Mouse (Mus musculus) thymus, postnatal 14 days (tissue): ENCODE data around the gene Uox.

Source experiments
- DNase-seq: peaks from one replicate; pipeline ENCODE4 v3.0.0; 2021

Gene Uox

DNA sequence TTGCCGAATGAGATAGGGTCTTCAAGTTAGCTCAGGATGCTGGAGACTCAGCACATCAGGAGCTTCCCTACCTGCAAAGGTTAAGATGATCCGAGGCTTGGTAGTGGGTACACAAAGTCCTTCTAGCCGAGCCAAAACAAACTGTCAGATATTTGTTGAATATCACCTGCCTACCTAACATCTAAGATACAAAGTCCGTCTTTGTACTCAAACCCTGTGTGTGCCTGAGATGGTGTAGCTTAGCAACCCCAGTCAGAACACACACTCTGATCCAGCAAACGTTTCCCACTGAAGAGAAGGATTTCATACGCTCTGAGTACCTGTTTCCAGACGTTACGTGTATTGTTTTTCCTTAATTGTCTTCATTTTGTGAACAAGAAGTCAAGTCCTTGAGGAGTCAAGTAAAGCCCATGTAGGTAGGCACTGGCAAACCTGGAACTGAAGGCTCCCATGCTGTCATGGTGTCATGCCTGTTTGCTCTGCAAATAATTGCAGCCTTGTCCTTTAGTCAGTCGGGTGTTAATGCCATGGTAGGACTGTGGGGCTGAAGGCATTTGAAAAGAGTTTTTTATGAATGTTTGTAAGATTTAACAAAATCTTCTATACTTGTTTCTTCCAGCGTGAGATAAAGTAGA is at the start of gene Uox:
Uox (plus strand) TSS at position 279 of the 635 bp plus-strand sequence.
- no peak for DNase-seq

DNA sequence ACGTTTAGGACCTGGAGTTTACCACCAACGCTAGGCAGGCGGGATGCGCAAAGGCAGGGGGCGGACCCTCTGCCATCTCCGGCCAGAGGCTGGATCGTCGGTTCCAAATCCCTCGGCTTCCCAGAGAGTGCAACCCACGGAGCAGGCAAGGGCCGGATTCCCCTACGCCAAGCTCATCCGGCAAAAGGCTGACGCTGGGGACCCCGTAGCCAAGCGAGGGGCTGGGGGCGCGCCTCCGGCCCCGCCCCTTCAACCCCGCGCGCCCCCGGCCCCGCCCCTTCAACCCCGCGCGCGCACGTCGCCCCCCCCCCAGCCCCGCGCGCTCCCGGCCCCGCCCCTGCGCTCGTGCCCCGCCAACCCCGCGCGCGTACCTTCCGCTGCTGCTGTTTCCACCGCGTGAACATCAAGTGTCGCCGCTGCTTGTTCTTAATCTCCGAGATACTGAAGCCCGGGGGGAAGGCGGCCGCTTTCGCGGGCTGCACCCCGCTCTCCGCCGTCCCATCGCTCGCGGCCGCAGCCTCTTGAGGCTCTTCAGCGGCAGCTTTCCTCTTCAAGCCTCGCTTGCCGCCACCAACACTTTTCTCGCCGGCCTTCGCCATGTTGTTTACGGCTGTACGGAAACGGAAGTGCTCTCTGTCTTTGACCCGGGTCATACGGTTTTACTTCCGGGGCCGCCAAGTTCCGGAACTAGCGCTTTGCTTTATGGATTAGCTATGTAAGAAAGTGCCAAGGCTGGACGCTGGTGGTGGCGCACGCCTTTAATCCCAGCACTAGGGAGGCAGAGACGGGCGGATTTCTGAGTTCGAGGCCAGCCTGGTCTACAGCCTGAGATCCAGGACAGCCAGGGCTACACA is 49.2 kb upstream of the Uox start, which contains the start of gene Rpf1:
Rpf1 (minus strand) TSS at position 632 of the 854 bp plus-strand sequence.
- peak; percentile 91 for DNase-seq

DNA sequence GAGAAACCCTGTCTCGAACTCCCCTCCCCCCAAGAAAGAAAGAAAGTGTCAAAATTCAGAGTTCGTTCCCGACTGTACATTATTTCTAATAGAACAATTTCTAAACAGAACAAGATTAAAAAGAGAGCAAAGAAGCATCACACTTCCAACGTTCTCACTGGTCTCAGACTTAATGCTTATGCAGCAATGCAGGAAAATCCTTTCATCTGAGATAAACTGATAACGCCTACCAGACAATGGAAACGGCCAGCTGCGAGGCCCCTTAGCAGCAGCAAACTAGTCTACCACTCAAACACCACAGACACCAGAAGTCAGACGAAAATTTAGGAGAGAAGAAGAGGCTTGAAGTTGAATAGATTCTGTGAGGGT is 48.6 kb upstream of the Uox start:
- peak; percentile 16 for DNase-seq

DNA sequence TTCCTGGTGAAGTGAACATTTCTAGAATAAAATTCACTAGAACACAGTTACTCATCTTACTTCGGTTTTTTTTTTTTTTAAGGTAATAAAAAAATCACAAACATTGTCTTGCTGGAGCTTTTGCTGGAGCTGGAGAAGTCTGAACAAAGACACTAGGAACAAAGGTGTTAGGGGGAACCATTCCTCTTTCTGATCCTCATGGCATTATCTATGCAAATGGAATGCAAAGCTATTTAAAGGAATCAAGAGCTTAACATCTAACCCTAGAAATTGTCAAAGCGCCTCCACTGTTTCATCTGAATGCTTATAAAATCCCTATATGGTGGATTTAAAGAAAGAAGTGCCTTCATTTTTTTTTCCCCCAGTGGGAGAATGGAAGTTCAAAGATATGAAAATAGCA is 41.9 kb upstream of the Uox start:
- DNase-seq = no peak

DNA sequence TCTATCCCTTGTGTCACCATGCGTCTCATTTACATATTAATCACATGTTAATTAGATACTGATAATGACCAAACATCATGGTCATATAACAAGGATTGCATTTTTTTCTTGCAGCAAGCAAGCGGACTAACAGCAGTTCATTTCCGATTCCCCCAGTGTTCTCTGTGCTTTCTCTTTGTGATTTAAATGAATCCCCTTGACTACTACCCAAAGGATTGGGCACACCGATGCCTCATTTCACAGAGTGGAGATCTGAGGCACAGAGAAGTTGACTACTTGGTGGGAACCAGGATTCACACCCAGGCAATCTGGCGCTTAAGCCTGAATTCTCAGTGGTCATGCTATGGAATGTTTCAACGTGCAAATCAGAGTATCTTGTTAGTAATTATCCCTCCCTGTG is 35.2 kb upstream of the Uox start:
- no peak for DNase-seq

DNA sequence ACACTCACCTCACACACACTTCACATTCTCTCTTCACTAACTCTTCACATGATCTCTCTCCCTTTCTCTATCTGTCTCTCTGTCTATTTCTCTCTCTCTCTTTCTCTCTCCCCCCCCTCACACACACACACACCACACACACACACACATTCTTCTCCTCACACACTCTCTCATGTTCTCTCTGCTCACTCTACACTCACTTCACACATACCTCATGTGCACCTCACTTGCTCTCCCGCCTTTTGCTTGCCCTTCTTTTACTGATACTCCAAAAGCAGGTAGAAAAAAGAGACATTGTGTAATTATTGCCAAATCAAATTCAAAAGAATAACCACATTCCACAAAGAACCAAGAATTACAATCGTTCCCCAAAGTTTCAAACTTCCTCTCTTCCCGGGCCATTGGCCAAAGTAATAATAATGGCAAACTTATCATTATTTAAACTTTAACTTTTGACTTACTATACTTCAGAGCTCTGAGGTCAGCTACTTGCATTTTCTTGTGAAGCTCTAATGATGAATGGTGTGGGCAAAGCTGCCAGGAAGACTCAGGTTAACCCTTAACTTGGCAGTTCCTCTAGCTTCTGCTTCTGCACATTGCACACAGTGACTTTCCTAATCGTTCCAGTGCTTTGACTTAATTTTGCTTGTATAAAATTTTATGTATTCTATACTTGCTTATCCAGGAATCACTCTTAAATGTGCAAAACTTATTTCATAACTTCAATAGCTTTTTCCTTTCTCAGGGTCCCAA is 29.5 kb upstream of the Uox start:
- no peak for DNase-seq

DNA sequence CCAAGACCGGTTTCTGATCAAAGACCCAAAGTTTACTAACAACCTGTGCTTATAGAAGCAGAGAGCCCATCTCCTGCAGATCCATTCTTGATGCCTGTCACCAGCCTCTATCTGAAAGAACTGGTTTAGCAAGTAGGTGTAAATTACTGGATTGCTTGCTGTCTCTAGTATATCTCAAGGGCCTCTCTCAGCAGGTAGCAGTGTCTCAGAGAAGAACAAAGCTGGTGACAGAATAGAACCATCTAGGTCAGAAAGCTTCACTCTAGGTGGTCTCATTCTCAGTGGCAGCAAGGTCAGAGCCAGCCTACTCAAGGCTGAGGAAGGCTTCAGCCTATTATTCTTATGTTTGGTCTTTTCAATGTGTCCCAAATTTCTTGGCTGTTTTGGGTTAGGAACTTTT is 26.6 kb upstream of the Uox start:
- DNase-seq = no peak

DNA sequence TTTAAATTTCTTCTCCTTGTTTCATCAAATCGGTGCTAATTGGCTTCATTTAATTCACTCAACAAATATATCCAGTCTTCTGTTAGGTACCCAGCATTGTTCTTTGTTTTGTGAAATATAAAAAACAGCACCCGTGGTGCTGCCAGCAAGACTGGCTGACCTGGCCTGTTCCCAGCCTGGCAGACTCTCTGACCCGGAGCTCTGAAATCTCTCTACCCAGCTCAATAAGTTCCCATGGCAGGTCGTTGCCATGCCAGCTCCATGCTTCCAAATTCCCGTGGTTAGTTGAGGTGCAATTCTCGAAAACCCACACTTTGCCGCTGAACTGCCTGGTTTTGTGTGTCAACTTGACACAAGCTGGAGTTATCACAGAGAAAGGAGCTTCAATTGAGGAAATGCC is 15.4 kb upstream of the Uox start:
- no peak for DNase-seq

DNA sequence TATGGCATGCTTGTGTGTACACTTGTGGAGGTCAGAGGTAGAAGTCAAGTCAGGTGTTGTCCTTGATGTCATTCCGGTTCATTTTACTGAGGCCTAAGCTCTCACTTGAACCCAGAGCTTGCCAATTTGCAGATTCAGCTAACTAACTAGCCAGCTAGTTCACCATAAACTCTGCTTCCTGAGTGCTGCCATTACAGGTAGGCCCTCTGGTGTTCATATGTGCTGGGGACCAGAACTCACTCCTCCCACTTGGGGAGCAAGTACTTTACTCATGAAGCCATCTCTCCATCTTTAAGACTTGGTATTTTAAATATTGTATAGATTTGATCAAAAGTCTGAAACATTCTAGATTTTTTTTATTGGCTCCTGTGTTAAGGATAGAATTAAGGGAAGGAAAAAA is 13.7 kb upstream of the Uox start:
- DNase-seq = no peak

DNA sequence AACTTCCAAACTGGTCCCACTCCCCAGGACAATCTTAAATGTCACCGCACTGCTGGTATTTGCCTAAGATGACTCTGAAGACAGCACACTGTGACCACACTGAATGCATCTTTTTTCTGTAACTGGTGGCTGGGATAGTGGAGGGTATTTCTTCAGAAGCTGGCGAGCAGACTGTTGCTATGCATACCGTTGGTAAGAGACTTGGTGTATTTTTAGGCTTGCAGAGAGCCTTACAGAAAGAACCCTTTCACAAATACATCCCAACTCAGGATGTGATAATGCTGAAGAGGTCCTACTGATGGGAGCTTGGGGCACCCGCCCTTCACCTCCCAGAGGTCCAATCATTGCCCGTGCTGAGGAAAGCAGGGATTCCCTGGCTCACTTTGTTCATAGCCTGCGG is 12.7 kb upstream of the Uox start:
- no peak for DNase-seq

DNA sequence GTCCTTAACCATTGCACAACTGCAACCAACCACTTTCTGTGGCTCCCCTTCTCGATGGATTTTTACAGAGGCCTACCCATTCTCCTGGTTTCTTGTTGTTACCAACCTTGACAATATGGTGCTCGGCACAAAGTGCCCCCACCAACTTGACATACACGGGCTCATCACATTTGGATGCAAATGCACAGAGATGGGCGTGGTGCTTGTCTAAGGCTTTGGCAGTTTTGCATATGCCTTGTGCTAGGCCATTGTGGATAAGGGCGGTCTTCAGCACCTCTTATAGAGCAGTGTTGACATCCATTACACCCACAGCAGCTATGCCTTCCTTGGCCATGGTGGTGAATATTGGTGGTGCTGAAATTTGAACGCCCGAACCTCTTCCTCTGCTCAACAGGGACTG is 7.3 kb upstream of the Uox start:
- no peak for DNase-seq

DNA sequence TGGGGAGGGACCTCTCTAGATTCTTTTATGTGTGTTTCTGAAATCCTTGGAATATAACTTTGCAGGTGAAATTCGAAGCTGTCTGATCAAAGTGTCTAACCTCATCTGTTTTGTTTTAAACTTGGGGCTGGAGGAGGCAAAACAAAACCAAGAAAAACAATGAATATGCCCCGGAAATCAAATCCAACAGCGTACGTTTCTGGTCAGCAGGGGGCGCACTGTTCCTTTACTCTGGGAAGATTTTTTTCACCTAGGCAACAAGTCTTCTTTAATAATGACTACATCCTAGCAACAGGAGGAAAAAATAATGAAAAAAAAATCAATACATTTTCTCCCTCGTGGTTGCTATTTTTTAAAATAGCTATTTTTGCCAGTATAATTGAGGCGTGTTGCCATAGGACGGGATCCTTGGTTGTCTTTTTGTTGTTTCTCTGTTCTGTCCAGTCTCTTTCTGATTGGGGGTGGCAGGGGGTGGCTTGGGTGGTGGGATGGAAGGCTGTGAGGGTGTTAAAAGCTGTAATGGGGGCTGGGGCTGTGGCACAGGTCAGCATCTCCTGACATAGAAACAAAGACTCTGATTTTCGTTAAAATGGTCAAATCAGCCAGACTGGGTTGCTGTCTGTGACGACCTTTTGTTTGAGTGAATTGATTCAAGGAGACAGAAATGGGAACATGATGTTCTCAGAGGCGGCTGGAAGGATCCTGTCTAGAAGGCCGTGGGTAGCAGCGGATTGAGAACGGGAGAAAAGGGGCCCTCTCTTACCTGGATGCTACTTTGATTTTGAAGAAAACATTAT is 5.8 kb upstream of the Uox start:
- peak; percentile 75 for DNase-seq

DNA sequence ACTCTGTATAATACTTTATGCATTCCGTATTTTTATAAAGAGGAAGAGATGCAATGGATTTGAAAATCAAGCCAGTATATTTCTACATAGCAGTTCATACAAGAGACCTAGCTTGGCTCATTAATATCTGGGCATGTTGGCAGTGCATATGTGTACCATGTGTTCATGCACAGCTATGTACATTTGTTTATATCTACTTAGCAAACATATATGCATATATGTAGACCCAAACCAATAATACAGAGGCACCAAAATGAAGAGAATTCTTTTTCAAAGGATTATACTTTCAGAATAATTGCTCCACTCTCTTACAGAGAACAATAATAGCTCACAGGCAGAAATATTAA is 5.2 kb upstream of the Uox start:
- no peak for DNase-seq

DNA sequence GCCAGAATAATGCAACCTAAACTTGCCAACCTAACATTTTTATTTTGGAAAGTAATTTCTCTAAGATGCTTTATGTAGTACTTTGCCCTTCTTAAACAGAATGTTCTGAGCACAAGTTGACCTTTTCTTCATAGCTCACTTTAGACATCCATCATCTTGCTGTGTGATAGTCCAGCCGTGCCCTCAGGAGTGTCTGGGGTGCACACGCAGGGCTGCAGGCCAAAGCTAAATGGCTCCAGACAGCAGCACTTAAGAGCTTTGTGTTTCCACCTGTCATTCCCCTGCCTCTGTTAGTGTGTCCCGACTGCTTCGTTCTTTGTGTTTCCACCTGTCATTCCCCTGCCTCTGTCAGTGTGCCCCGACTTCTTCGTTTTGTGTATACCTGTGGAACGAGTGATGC is 2.9 kb upstream of the Uox start:
- no peak for DNase-seq

DNA sequence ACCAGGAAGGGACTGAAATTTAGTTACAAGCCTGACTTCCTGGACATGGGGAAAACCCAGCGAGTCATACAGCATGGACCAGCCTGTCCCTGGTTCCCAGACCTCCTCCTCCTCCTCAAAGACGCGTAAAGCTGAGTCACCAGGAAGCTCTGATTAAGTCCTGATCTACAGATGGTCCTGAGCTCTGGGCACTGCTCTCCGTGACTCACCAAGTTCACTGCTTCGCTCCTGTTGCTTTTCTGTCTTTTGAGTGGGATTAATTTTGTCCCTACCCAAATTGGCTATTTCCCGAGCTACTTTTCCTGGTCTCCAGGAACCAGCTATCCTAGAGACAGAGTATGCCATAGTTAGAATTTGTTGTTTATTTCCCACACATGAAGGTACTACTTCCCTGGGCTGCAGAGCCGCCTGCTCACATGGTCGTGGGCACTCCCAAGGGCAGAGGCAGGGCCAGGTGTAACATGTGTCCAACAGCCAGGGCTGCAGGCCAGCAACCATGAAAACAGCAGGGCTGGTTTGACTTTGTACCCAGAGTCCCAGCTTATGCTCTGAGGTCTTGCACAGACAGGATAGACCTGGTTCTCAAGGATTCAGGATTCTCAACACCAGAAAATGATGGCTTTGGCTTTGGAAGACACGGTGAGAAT is 2.2 kb upstream of the Uox start:
- DNase-seq = no peak

DNA sequence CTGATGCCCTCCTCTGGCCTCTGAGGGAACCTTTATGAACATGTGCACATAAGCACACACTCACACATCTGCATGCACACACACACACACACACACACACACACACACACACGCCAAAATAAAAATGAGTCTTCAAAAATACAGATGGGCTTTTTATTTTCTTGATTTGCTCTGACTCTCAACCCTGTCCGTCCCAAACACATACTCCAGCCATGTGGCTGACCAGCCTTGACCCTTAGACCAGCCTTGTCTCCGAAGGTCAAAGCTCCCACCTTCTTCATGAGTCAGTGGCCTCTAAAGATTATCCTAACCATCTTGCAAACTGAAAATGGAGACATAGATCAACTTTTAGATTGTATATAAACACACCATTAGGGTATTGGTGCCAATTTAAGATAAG is 632 bp upstream of the Uox start:
- DNase-seq = no peak

DNA sequence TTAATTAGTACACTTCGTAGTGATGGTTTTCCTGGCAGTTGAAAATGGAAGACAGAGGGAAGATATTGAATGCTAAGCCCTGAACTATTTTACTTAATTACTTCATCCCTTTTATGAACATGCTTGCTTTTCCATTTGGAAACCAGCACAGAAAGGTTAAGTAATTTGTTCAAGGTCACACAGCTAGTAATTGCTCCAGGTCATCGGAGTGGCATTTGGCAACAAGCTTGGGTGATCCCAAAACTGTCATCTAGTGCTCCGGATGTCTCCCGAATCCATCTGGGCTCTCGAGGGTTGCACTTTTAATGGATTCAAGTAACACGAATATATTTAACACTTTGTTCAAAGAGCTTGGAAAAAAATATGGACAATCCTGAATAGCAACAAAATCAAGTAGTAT is 713 bp downstream of the Uox start:
- DNase-seq = no peak

DNA sequence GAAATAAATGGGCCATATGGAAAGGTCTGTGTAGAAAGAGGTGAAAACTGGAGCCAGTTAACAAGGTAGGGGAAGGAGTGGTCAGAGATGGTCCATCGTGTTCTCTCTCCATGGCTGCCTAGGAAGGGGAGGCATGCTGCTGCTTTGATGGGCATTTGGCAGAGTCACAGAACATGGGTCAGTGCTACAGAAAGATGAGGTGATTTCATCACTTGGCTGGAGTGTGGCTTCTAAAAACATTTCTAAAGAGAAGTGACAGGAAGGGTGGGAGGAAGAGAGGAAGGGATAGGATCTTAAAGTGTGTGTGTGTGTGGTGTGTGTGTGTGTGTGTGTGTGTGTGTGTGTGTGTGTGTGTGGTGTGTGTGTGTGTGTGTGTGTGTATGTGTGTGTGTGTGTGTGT is 1.1 kb downstream of the Uox start:
- no peak for DNase-seq

DNA sequence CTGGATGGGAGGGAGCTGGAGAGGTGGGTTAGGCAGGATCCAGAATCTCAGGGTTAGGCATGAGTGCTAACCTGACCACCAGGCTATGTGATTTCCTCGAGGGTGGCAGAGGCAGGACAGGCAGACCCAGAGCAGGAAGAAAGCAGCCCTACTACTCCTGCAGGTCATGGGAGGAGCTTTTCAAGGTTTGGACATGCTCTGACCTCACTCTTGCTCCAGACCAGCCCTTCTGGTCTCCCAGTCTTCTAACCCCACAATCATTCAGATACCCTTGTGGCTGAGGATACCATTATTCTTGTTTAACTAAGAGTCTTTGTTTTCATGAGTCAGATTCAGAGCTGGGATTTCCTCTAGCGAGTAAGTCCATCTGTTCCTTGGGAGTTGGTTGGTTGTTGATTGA is 7.4 kb downstream of the Uox start:
- DNase-seq = no peak

DNA sequence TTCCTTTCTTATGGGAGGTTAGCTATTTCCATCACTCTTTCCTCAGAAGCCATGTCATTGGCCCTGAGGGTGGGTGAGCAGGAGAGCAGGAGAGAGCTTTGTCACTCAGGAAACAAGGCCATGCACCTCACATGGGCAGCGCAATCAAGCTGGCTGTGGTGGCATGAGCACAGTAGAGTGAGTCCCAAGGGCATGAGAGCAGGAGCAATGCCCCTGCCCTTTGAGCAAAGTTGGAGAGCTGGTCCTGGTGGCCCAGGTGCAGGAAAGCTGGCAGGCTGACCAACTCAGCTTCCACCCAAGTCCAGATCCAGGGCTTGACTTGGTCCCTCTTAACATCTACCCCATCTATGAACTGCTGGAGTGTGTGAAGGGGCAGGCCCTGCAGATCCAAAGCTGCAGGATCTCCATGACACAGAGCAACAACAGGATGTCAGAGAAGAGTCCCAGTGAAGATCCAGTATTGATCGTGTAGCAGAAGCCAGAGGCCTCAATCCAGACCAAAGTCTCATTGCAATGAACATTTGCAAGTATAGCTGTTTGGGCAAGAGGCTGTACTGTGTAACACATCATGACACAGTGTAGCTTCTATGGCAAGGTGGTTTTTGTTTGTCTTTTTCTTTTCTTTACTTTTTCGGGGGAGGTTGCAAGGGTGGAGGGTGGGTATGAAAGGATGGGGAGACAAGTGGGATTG is 10.0 kb downstream of the Uox start:
- DNase-seq = no peak

DNA sequence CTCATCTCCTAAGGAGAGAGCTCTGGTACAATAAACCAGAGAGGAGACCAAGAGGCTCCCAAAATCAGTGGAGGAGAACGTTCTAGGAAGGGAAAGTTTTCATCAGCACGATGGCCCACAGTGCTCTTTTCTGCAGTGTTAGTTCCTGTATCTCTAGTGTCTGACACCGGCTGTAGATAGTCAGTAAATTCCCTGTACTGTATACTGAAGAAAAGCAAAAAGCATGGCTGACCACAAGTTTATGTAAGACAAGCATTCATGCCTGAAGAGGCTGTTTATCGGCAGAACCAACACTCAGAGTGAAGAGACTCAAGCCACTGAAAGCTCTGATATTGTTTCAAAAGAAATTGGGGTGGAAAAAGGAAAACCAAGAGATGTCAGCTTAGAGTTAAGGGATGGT is 13.3 kb downstream of the Uox start:
- DNase-seq = no peak

DNA sequence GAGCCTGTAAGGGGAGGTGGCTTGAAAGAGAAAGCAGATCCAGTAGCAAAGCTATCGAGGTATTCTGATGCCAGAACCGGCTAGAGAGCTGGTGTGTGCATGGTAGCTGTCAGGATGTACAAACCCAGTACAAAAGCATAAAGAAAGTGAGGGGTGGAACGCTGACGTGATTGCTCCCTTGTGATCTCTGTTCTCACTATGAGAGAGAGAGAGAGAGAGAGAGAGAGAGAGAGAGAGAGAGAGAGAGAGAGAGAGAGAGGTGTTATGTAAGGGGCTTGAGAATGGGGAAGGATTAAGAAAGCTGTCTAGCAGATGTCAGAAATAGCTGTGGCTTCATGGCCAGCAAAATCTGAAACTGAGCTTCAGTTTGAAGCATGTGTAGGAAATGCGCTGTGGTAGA is 13.7 kb downstream of the Uox start:
- DNase-seq = no peak
